Comparison of ENCODE assay signal across 12 mouse cellular contexts in the genomic region with DNA sequence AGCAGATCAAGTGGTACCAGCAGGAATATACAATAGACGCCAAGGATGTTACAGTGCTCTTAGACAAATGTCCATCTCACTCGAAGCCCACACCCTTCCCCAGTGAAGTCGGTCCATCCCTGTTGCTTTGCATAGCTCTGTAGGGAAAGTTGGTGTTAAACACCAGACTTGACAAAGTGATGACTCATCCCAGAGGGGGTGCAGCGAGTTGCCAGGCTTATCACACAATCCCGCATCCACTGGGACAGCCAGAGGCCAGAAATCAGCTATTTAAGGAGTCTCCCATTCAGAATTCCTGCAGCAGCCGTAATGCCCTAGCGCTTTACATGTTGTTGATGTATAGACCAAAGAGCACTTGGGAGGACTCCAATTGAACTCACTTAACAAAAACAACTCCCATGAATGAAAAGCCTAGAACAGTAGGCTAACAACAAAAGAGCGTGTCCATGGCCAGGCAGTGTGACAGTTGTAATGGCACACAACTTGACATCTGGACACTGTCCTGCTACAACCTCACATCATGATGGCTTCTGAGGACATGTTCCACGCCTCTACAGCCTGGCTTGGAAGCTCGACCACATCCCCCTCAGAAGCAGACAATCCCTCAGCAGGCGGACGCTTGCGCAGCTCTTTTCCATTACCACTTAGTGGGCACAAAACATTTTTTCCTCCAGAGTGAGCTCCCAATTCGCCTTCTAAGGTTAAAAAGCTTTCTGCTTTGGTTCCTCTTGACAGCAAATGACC. TPM values are rescaled to one million over a fixed set of nuclear protein-coding genes. Genes with fewer than 3 reads are reported as not detected.
DNase-seq lines count a peak whose midpoint lies in the region; ATAC-seq and TF ChIP-seq lines count a peak whose summit lies in the region.
"Had no signal": no experiment of that assay in that cellular context is flagged by ENCODE, and none has a peak within 500 bp of the region (broad histone marks: within the 10 kb centered on the region; RNA-seq: fewer than 3 reads in every experiment).

No protein-coding gene starts in this region.

- no peak for TF ChIP-seq CTCF in cerebellum, adult 2 months (IDR thresholded peaks at IDR 0.05; ENCODE audit: borderline replicate concordance, insufficient read depth, low read depth, low read length)

- peak overlapping the region; percentile 40; the same call in 1 of the 2 replicates for H3K9ac ChIP-seq in heart, embryonic 13.5 days
- H3K9ac ChIP-seq in forebrain, embryonic 14.5 days (ENCODE audit: low read length) = no peak overlapping the region

- peak overlapping the region; percentile 36 for H3K27ac ChIP-seq in heart, embryonic 13.5 days (replicated peaks)
- H3K27ac ChIP-seq in forebrain, embryonic 14.5 days (ENCODE audit: low read depth, low read length) = no peak overlapping the region
- no peak overlapping the region for H3K27ac ChIP-seq in cerebellum, adult 2 months (ENCODE audit: insufficient read depth, low read length)
- H3K27ac ChIP-seq: macrophage had no signal

- no peaks in the 10 kb centered on the region for H3K27me3 ChIP-seq in heart, embryonic 13.5 days (replicated peaks)
- H3K27me3 ChIP-seq in forebrain, embryonic 14.5 days (replicated peaks; ENCODE audit: control insufficient read depth, insufficient read depth, low read length) = no peaks in the 10 kb centered on the region
- H3K27me3 ChIP-seq in cerebellum, adult 2 months (ENCODE audit: control insufficient read depth, insufficient read depth, low read length) = no peaks in the 10 kb centered on the region

- 30% methylated on average over 14 of the region's 14 CpGs for WGBS in heart, embryonic 13.5 days
- WGBS in forebrain, embryonic 14.5 days = 62% methylated on average over 14 of the region's 14 CpGs
- 89% methylated on average over 14 of the region's 14 CpGs for WGBS in cerebellum, adult 2 months

- no peak for ATAC-seq in heart, embryonic 13.5 days (ENCODE audit: extremely low read depth, insufficient number of reproducible peaks, low FRiP score, low TSS enrichment)
- no peak for ATAC-seq in forebrain, embryonic 14.5 days
- no peak for ATAC-seq in erythroblast, adult 5-6 weeks (replicated peaks; ENCODE audit: low FRiP score, poor library complexity, severe bottlenecking)

- H3K4me2 ChIP-seq in heart, embryonic 13.5 days = peak overlapping the region; percentile 87
- peak overlapping the region; percentile 69; the same call in 1 of the 2 replicates for H3K4me2 ChIP-seq in forebrain, embryonic 14.5 days (ENCODE audit: low read length)

- intact Hi-C loops in heart, postnatal 10 days (cut with DNase I) = loop anchor here (5.0 kb wide), 1 partner anchor 36 kb away; no protein-coding TSS in a partner anchor

- no peaks in the 10 kb centered on the region for H3K9me3 ChIP-seq in heart, embryonic 13.5 days
- H3K9me3 ChIP-seq in forebrain, embryonic 14.5 days (replicated peaks; ENCODE audit: control insufficient read depth, low read length) = no peaks in the 10 kb centered on the region

- DNase-seq in heart, postnatal 10 days = no peak
- peak; percentile 67 for DNase-seq in NIH3T3 (ENCODE audit: low read depth)
- DNase-seq in forebrain, embryonic 14.5 days (ENCODE audit: low spot score) = peak; percentile 13
- DNase-seq in lung, postnatal 10 days = peak; percentile 63
- DNase-seq in T-cell, adult 2 months (ENCODE audit: low spot score) = no peak
- no peak for DNase-seq in cerebellum, adult 2 months
- DNase-seq: embryo, embryonic 11 days; kidney, postnatal 14 days had no signal

- H3K4me1 ChIP-seq in heart, embryonic 13.5 days = peaks cover 59% of the 10 kb centered on the region
- H3K4me1 ChIP-seq in forebrain, embryonic 14.5 days (ENCODE audit: control insufficient read depth, insufficient read depth, low read length) = peaks cover 16% of the 10 kb centered on the region
- no peaks in the 10 kb centered on the region for H3K4me1 ChIP-seq in cerebellum, adult 2 months (ENCODE audit: control insufficient read depth, insufficient read depth, low read length)

- peaks cover 6% of the 10 kb centered on the region for H3K36me3 ChIP-seq in heart, embryonic 13.5 days
- peaks cover 7% of the 10 kb centered on the region; the same call in 1 of the 2 replicates for H3K36me3 ChIP-seq in forebrain, embryonic 14.5 days (ENCODE audit: control insufficient read depth, insufficient read depth, low read length)

- H3K4me3 ChIP-seq in heart, embryonic 13.5 days = peak overlapping the region; percentile 86; the same call in 1 of the 2 replicates
- H3K4me3 ChIP-seq in forebrain, embryonic 14.5 days (ENCODE audit: low read depth, low read length) = no peak overlapping the region
- H3K4me3 ChIP-seq in cerebellum, adult 2 months (replicated peaks; ENCODE audit: insufficient read depth, low read depth, low read length) = no peak overlapping the region

- no peak for TF ChIP-seq POLR2A in cerebellum, adult 2 months (IDR thresholded peaks at IDR 0.05; ENCODE audit: borderline replicate concordance, insufficient read depth, low read length)

RNA-seq across cellular contexts. Expression of gene Myo1b, which starts 2.6 kb away (rescaled TPM):
- polyA plus RNA-seq in heart, embryonic 13.5 days (2015; fragmentation: Nextera tagmentation; extraction: Ambion mirVana) = 33.5 and 33.7 TPM in 2 replicates
- 10 to 100 TPM; 62.5 to 74.8 TPM for total RNA-seq in heart, postnatal 10 days (2021)
- 78.1 and 89.1 TPM in 2 replicates for polyA plus RNA-seq in forebrain, embryonic 14.5 days (2014; fragmentation: Nextera tagmentation; extraction: Ambion mirVana)
- total RNA-seq in erythroblast, adult 5-6 weeks (2015; ENCODE audit: low replicate concordance) = 0.63 TPM in 1 of 2 replicates, not detected in the other
- 1.1 and 3.5 TPM in 2 replicates for total RNA-seq in erythroblast, adult 5-6 weeks (2017; ENCODE audit: low replicate concordance)
- polyA plus RNA-seq in cerebellum, adult 2 months (2012; rRNA removed) = 8.6 and 10.2 TPM in 2 replicates
- total RNA-seq: MEL had no signal

Comparison
In these comparisons a context has a peak if more than half of its experiments do, and no peak if none do; other contexts are left out.
1. DNase-seq: peak in NIH3T3 (single experiment), forebrain, embryonic 14.5 days (single experiment) and lung, postnatal 10 days (single experiment); none in heart, postnatal 10 days (0 of 2), T-cell, adult 2 months (single experiment) and cerebellum, adult 2 months (0 of 2).